Mouse (Mus musculus) layer of hippocampus, adult 2 months (tissue): Measurements from ENCODE around the gene Smim11. TPM values are rescaled to one million over a fixed set of nuclear protein-coding genes. Genes with fewer than 3 reads are reported as not detected.

ENCODE experiments used
- DNase-seq, 2 experiments: peaks; one replicate each; pipeline ENCODE4 v3.0.0; 2022; ENCODE audit warnings: low spot score in 2 of 2
- H3K27ac ChIP-seq: fragments of 200-600 bp; 2 replicates; pipeline ENCODE4 v1.8.1; 2022
- H3K4me3 ChIP-seq: fragments of 200-600 bp; 2 replicates; pipeline ENCODE4 v1.8.1; 2022; ENCODE audit warnings: mild to moderate bottlenecking
- CTCF ChIP-seq: fragments of 200-600 bp; conservative IDR thresholded peaks from 2 replicates; pipeline ENCODE4 v1.8.1; 2022; ENCODE audit warnings: antibody characterized with exemption, mild to moderate bottlenecking, moderate library complexity
- long read RNA-seq, 2 experiments: library from polyadenylated mRNA; stranded (forward); transcript quantifications; one replicate each; pipeline ENCODE4 v2.0.0; 2021; ENCODE audit warnings: borderline mapping rate in 2 of 2
- total RNA-seq, 2 experiments: library from RNA; stranded (reverse); gene quantifications; 2 replicates each; pipeline ENCODE4 v1.2.3; 2021

The Smim11 gene
- 10 to 100 TPM; 19.2 to 20.4 TPM for total RNA-seq
- long read RNA-seq, experiment 1, transcript Smim11-201 (4 exons, 517 nt) = major isoform, 28 of 34 reads
- long read RNA-seq, experiment 1, partial matches to known transcripts = 2 of 34 reads
- long read RNA-seq, experiment 1, other reads (novel, unspliced or antisense) = 4 of 34 reads
- long read RNA-seq, experiment 2, transcript Smim11-201 (4 exons, 517 nt) = major isoform, 20 of 24 reads
- long read RNA-seq, experiment 2, partial matches to known transcripts = 2 of 24 reads
- long read RNA-seq, experiment 2, other reads (novel, unspliced or antisense) = 2 of 24 reads

DNA sequence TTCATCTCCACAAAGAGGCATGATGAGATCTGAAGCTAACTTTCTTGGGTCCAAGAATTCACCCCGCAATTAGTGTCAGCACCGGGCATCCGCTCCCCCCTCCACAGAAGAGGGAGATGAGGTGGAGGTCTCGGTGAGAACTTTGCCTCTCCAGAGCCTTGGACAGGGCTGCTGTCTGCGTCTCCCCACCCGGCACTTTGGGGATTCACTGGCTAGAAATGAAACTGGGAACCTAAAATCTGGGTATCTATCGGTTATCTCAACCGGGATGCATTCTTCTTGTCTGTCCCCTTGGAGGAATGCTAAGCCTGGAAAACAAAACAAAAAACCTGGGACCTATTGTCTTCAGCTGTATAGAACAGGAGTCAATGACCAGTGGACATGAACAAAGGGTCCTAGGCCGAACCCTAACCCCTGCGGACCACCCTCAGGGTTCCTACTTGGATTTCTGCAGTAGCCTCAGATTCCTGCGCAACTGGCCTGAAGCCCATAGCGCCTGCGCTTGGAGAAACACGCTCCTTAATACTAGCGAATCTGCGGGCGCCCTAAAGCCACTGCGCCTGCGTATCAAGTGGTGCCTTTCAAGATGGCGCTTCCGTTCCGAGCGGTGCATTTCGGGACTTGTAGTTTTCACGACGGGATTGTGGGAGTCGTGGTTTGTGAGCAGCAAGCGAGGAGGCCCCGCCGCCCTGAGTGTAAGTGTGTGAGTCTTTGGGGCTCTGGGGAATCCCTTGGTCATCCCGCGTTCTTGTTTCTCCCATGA, at the start of gene Smim11:
Smim11 (plus strand) TSS at position 638 of the 763 bp plus-strand sequence.
- peak within 1 kb of the TSS; percentile 90 for H3K27ac ChIP-seq
- peak; percentile 95 to 97 for DNase-seq
- no peak for TF ChIP-seq CTCF

DNA sequence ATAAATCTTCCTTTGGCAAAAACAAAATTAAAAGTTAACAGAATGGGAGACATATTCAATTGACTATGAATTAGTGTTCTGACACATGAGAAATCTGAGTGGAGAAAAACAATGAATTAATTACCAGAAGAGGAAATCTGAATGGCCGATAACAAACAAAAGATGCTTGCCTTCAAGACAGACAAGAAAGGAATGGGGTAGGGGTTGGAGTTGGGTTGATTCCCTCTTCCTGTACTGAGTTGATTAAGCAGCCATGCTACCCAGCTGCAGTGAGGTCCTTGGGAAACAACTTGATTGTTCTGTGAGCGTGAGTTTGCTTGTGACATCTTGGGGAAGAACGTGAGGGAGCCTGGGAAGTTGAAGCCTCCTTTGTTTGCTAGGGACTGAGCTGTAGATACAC, 46.8 kb upstream of the Smim11 start:
- no peak overlapping the region for H3K27ac ChIP-seq
- no peak for DNase-seq
- no peak overlapping the region for H3K4me3 ChIP-seq
- no peak for TF ChIP-seq CTCF

More for the DNA sequence above, at the start of gene Smim11:
- H3K4me3 ChIP-seq = peak within 1 kb of the TSS; percentile 86

DNA sequence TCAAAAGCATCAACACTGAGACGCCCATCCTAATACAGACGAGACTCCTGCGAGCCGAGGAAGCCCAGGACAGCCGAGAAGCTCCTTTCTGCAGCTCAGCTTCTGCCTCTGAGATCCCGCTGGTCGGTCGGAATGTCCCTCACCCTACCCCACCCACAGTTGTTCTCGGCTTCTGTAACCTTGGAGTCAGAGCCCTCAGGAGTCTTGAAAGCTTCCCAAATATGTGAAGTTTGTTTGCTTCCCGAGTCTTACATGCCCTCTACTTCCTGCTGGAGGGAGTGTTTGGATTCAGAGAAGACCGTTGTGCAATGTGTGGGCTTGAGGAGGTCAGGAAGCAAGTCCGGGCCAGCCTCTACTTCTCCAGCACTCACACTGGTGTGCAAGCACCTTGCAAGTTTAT, 33.2 kb upstream of the Smim11 start:
- Histone ChIP-seq H3K27ac (no peak overlapping the region), H3K4me3 (no peak overlapping the region)
- DNase-seq = no peak
- TF ChIP-seq CTCF = no peak

DNA sequence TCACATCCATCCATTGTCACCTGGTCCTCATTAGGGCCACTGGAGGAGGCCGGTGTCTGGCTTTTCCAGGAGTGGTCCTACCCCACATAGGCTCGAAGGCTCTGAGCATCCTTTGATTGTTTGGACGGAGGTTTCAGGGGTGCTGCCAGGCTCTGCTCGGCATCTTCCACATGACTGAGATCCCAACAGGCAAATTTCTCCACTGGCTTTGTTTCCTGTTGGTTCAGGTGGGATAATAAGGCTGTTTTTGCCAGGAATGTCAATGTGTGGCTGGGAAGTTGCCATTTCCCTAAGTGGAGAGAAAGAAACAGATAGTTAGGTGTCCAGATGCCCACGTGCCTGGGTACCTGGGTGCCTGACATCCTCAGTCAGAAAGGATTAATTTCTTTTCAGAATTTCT, 26.6 kb upstream of the Smim11 start:
- DNase-seq = no peak
- no peak for TF ChIP-seq CTCF
- no peak overlapping the region for H3K27ac ChIP-seq
- no peak overlapping the region for H3K4me3 ChIP-seq

DNA sequence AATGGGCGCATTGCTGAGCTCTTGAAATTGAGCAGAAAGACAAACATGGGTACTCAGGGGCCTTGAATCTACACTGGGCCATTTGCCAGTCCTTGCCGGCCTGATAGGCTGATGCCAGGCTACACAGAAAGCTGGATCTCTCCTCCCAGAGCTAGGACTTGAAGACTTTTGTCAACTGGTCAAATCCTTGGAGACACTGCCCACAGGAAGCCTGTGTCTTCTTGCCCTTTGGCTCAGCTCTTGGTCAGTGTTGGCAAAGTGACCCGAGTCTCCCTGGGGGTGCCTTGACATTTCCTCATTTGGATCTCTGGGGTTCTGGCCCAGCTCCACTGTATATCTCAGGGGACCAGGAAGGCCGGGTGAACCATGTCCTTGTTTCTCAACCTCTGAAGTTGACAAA, 25.6 kb upstream of the Smim11 start:
- TF ChIP-seq CTCF = no peak

DNA sequence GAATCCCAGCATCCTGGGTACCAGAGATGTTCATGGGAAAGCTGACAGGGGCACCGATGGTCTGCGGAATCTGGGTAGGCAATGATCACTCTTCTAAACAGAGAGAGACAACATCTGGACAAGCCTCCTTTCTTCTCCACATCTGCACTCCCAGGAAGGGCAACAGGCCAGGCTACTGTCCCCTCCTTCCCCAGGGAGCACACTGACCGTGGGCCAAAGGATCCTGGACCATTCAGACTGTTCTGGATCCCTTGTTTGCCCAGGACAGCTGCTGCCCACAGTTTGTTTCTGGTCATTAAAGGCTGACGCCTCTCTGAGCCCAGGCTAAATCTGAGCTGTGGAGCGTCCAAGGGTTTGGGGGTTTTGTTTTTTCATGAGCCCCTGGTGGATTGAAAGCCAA, 18.4 kb upstream of the Smim11 start:
- TF ChIP-seq CTCF = no peak
- H3K4me3 ChIP-seq = no peak overlapping the region
- H3K27ac ChIP-seq = no peak overlapping the region
- DNase-seq = no peak

More for the DNA sequence above, 25.6 kb upstream of the Smim11 start:
- DNase-seq = no peak
- Histone ChIP-seq H3K4me3 (no peak overlapping the region), H3K27ac (no peak overlapping the region)

DNA sequence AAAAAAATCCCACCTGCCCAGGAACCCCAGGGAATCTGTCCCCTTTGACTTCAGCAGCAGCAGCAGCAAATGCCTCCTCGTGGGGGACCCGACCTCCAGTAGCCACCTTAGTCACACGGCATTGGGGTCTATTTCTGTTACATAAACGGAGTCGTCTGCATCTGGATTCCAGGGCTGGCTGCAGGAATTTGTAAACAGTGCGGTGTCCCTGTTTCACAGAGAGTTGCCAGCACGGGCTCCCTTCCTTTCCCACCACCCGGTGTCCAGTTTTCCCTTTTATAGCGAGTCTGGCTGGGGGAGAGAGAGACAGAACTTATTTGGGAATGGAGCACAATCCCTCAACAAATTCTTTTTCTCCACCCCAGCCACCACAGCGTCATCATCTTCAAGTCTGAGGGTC, 16.0 kb upstream of the Smim11 start:
- DNase-seq = no peak
- TF ChIP-seq CTCF = no peak
- H3K4me3 ChIP-seq = no peak overlapping the region
- no peak overlapping the region for H3K27ac ChIP-seq

DNA sequence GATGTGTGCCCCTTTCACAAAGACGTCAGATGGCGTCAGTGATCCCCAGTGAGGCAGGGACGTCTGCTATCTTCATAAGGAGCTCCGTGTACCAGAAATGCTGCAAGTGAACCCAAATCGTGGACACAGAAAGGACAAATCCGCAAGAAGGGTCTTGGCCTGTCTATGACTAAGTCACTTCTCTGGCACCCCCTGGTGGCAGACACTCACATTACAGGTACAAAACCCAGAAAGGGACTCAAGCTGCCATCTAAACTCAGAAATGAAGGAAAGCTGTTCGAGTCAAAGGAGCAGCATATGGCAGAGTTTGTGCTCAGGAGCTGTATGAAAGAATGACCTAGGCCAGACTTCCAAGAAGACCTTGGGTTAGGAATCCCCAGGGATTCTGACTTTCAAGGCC, 14.5 kb upstream of the Smim11 start:
- Histone ChIP-seq H3K27ac (no peak overlapping the region), H3K4me3 (no peak overlapping the region)
- peak; percentile 97 for TF ChIP-seq CTCF
- DNase-seq = peak; percentile 77 to 93

DNA sequence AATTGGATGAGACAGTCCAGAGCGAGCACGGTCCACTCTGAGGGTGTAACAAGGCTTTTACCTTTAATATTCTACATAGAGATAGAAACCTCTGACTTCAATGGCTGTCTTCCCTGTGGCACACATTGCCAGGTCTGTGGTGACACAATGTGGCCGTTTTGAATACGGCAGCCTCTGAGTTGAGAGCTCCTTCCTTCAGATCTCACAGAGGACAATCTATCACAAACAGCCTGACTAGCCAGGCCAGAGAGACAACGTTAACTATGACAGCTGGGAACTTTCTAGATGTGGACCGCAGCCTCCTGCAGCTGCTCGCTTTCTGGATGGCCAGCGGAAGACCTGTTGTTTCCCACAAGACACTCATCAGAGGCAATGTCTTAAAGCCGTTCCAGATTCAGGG, 12.3 kb upstream of the Smim11 start:
- no peak overlapping the region for H3K27ac ChIP-seq
- DNase-seq = peak in 1 of 2 experiments; percentile 49
- TF ChIP-seq CTCF = peak; percentile 74
- H3K4me3 ChIP-seq = no peak overlapping the region

DNA sequence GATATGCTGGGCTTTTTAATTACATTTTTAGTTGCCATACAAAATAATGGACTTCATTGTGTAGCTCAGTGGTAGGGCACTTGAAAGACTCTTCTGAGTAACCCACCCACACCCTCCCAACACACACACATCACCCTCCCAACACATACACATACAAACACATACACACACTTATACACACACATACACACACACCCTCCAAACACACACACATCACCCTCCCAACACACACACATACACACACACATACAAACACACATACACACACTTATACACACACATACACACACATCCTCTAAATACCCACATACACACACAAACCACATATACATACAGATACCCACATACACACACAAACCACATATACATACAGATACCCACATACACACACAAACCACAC, 11.0 kb upstream of the Smim11 start:
- no peak overlapping the region for H3K4me3 ChIP-seq
- TF ChIP-seq CTCF = no peak
- no peak overlapping the region for H3K27ac ChIP-seq
- no peak for DNase-seq

DNA sequence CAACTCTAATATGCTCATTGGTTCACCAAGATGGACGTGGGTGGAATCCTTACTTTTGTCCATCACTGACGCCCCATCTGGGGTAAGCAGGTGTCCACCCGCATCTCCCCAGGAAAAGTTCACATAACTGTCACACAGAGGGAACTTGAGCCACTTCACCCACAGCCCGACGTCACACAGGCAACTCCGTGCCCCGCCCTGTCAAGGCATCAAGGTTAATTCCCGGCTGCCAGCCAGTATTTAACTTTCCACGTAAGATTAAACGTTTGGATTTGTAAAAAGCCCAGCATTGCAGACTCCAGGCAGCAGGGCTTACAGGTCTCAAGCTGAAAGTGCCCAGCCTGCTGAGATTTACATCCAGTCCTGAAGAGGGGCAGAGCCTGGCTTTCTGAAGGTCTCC, 9.0 kb upstream of the Smim11 start, which contains the start of gene Kcne2:
Kcne2 (plus strand) TSS at position 289 of the 400 bp plus-strand sequence.
- no peak for DNase-seq
- H3K27ac ChIP-seq = no peak within 1 kb of the TSS
- no peak for TF ChIP-seq CTCF
- no peak within 1 kb of the TSS for H3K4me3 ChIP-seq

DNA sequence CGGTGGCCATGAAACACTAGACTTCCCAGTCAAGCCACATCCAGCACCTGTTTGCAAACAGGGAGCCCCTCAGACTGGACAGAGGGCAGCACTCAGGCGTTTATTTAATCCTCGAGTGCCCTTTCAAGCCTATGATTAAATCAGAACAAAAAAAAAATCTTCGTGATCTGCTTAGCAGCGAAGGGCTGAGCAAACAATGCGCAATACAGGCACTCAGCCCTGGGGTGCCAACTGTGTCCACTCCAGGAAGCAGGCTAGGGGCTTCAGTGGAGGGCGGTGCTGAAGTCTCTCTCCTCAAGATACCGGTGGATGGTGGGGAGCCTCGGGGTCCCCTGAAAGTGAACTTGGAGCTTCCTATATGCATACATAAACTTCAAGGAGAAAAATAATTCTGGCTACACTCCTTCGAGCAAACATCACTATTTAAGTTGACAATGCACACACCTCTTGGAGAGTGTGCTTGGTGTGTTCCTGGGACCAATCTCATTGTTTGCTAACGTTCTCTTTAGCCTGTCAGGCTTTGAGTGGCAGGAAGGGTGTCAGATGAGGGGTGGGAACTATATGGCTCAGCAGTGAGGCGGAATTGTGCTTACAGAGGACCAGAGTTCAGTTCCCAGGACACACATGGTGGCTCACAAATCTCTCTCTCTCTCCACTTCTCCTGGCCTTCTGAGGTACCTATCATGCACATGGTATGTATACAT, 6.7 kb upstream of the Smim11 start:
- no peak for DNase-seq
- H3K27ac ChIP-seq = no peak overlapping the region
- TF ChIP-seq CTCF = no peak
- H3K4me3 ChIP-seq = no peak overlapping the region

DNA sequence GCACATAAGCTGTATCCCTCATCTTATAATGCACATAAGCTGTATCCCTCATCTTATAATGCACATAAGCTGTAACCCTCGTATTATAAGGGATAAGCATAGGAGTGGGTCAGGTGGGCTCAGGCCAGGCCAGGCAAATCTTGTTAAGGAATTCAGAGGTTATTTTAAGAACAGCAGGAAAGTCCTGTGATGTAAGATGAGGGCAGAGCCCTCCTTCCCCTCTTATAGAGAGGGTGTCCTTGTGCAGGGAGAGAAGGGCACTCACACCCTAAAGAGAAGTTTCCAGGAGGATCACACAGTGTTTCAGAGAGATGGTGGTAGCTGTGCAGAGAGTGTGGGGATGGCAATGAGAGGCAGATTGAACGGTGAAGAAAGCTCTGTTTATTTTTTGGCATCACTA, 5.8 kb upstream of the Smim11 start:
- Histone ChIP-seq H3K27ac (no peak overlapping the region), H3K4me3 (no peak overlapping the region)
- DNase-seq = no peak
- TF ChIP-seq CTCF = no peak
